ENCODE assay signal across 31 mouse cellular contexts in the genomic region with DNA sequence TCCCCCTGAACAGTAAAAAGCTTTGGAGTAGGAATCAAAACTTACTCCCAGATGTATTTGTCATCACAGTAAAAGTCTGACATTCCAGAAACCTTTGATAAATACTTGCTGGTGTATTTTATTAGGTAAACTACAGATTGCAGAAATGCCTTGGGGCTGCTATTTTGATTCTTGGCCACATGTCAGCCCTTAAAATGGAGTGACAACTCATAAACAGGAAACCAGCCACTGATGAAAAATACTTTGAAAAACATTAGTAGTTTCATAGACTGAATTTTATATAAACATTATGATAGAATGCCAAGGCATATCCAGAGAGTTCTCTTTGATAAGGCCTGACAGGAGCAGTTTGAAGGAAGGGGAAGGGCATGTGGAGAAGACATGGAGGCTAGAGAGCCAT. TPM values are rescaled to one million over a fixed set of nuclear protein-coding genes. Genes with fewer than 3 reads are reported as not detected.
DNase-seq lines count a peak whose midpoint lies in the region; ATAC-seq and TF ChIP-seq lines count a peak whose summit lies in the region.
"Had no signal": no experiment of that assay in that cellular context is flagged by ENCODE, and none has a peak within 500 bp of the region (broad histone marks: within the 10 kb centered on the region; RNA-seq: fewer than 3 reads in every experiment).

No protein-coding gene starts in this region.

- no peaks in the 10 kb centered on the region for H3K9me3 ChIP-seq in lung, embryonic 14.5 days (ENCODE audit: low read depth, low read length)
- H3K9me3 ChIP-seq: embryonic facial prominence, embryonic 10.5 days; embryonic facial prominence, embryonic 13.5 days; forebrain, embryonic 12.5 days; forebrain, embryonic 15.5 days; heart, embryonic 12.5 days; heart, embryonic 15.5 days had no signal

- DNase-seq in gastrocnemius, adult 2 months = no peak
- no peak for DNase-seq in gastrocnemius, postnatal 4 days (ENCODE audit: low spot score in 2 of 2)
- peak; percentile 42 for DNase-seq in lung, embryonic 14.5 days
- DNase-seq in lung, postnatal 14 days = no peak
- DNase-seq in lung, postnatal 10 days = peak; percentile 45
- no peak for DNase-seq in lung, adult 2 months
- DNase-seq in kidney, adult 8-10 months = no peak
- DNase-seq: adrenal gland, adult 2 months; adrenal gland, postnatal 14 days; B cell, adult 2 months; cerebellum, adult 11-12 months; cerebellum, adult 8-10 months; cerebellum, postnatal 10 days; cerebellum, postnatal 36 days; embryo, embryonic 11 days; gastrocnemius, postnatal 10 days; gastrocnemius, postnatal 36 days; heart, postnatal 10 days; heart, postnatal 4 days had no signal

- no peak for TF ChIP-seq POLR2A in lung, adult 2 months (IDR thresholded peaks at IDR 0.05; ENCODE audit: borderline replicate concordance, extremely low read depth, low read depth, low read length)

- no peak for TF ChIP-seq CTCF in gastrocnemius, adult 2 months (IDR thresholded peaks at IDR 0.05)
- no peak for TF ChIP-seq CTCF in lung, embryonic 14.5 days (IDR thresholded peaks at IDR 0.05; ENCODE audit: low read depth)
- no peak for TF ChIP-seq CTCF in lung, adult 2 months (IDR thresholded peaks at IDR 0.05; ENCODE audit: insufficient read depth, low read length)

- no peak; the same call in 1 of the 2 replicates for ATAC-seq in lung, embryonic 14.5 days (ENCODE audit: insufficient read depth)
- ATAC-seq: forebrain, embryonic 15.5 days; hindbrain, postnatal 0 days had no signal

- no peak overlapping the region for H3K4me2 ChIP-seq in lung, embryonic 14.5 days
- H3K4me2 ChIP-seq: embryonic facial prominence, embryonic 13.5 days; forebrain, embryonic 12.5 days; forebrain, embryonic 15.5 days; heart, embryonic 12.5 days; heart, embryonic 15.5 days; hindbrain, embryonic 14.5 days had no signal

- intact Hi-C loops in gastrocnemius, adult 2 months (cut with DNase I) = no loop called here

- H3K36me3 ChIP-seq in lung, embryonic 14.5 days (ENCODE audit: insufficient read depth) = no peaks in the 10 kb centered on the region
- H3K36me3 ChIP-seq: embryonic facial prominence, embryonic 10.5 days; embryonic facial prominence, embryonic 13.5 days; forebrain, embryonic 12.5 days; forebrain, embryonic 15.5 days; G1E; heart, embryonic 12.5 days; heart, embryonic 15.5 days had no signal

- H3K27ac ChIP-seq in gastrocnemius, adult 2 months = peak overlapping the region; percentile 58
- H3K27ac ChIP-seq in lung, embryonic 14.5 days (ENCODE audit: low read depth) = no peak overlapping the region
- peak overlapping the region; percentile 16 for H3K27ac ChIP-seq in brown adipose tissue, adult 24 weeks (replicated peaks; ENCODE audit: low read depth, low read length)
- H3K27ac ChIP-seq: embryonic facial prominence, embryonic 10.5 days; embryonic facial prominence, embryonic 13.5 days; forebrain, embryonic 12.5 days; forebrain, embryonic 15.5 days; heart, embryonic 15.5 days; hindbrain, embryonic 14.5 days; hindbrain, postnatal 0 days had no signal

- H3K9ac ChIP-seq in lung, embryonic 14.5 days = no peak overlapping the region
- H3K9ac ChIP-seq: embryonic facial prominence, embryonic 13.5 days; forebrain, embryonic 12.5 days; forebrain, embryonic 15.5 days; heart, embryonic 12.5 days; heart, embryonic 15.5 days; hindbrain, embryonic 14.5 days had no signal

- no peaks in the 10 kb centered on the region for H3K4me1 ChIP-seq in lung, embryonic 14.5 days (ENCODE audit: insufficient read depth)
- H3K4me1 ChIP-seq in lung, adult 2 months (ENCODE audit: control insufficient read depth, insufficient read depth, low read length) = peaks cover 3% of the 10 kb centered on the region; the same call in 1 of the 2 replicates
- peaks cover 18% of the 10 kb centered on the region for H3K4me1 ChIP-seq in brown adipose tissue, adult 24 weeks (ENCODE audit: control insufficient read depth, insufficient read depth, insufficient read length, low read length)
- H3K4me1 ChIP-seq: embryonic facial prominence, embryonic 10.5 days; forebrain, embryonic 12.5 days; forebrain, embryonic 15.5 days; heart, embryonic 12.5 days had no signal

- H3K27me3 ChIP-seq in lung, embryonic 14.5 days (ENCODE audit: insufficient read depth, low read length) = no peaks in the 10 kb centered on the region
- H3K27me3 ChIP-seq: CH12.LX; embryonic facial prominence, embryonic 13.5 days; forebrain, embryonic 12.5 days; forebrain, embryonic 15.5 days; heart, embryonic 12.5 days; heart, embryonic 15.5 days had no signal

- no peak overlapping the region for H3K4me3 ChIP-seq in gastrocnemius, adult 2 months
- no peak overlapping the region for H3K4me3 ChIP-seq in lung, embryonic 14.5 days (ENCODE audit: low read depth, low read length)
- H3K4me3 ChIP-seq in lung, adult 2 months (replicated peaks; ENCODE audit: extremely low read depth, low read depth, low read length) = no peak overlapping the region
- no peak overlapping the region for H3K4me3 ChIP-seq in brown adipose tissue, adult 24 weeks (ENCODE audit: insufficient read depth, low read depth, low read length)
- H3K4me3 ChIP-seq: embryonic facial prominence, embryonic 10.5 days; embryonic facial prominence, embryonic 13.5 days; erythroblast, embryonic 14.5 days; forebrain, embryonic 12.5 days; forebrain, embryonic 15.5 days; heart, embryonic 12.5 days; heart, embryonic 15.5 days had no signal

RNA-seq across cellular contexts. Expression of gene Xdh, which starts 26.1 kb away (rescaled TPM):
- total RNA-seq in gastrocnemius, adult 2 months (2021) = 10 to 100 TPM; 54.9 to 72.1 TPM
- 1 to 10 TPM; 5.6 to 7.6 TPM for total RNA-seq in gastrocnemius, postnatal 4 days (2021)
- 1.2 and 1.7 TPM in 2 replicates for polyA plus RNA-seq in lung, embryonic 14.5 days (2014; fragmentation: Nextera tagmentation; extraction: Ambion mirVana)
- 141 and 150 TPM in 2 replicates for polyA plus RNA-seq in lung, adult 2 months (2012; rRNA removed)
- polyA plus RNA-seq in brown adipose tissue, adult 24 weeks (2012; ENCODE audit: insufficient read depth, insufficient read length, missing spikeins) = 46.7 and 49.3 TPM in 2 replicates
- polyA plus RNA-seq: G1E had no signal

Comparison
In these comparisons a context has a peak if more than half of its experiments do, and no peak if none do; other contexts are left out.
1. DNase-seq: peak in lung, embryonic 14.5 days (single experiment) and lung, postnatal 10 days (single experiment); none in gastrocnemius, adult 2 months (single experiment), gastrocnemius, postnatal 4 days (0 of 2), lung, postnatal 14 days (single experiment), lung, adult 2 months (single experiment) and kidney, adult 8-10 months (0 of 2).
2. RNA of gene Xdh, which starts 26.1 kb away (polyA plus RNA-seq): 141 to 150 TPM in lung, adult 2 months and 46.7 to 49.3 TPM in brown adipose tissue, adult 24 weeks; 1.2 to 1.7 TPM in lung, embryonic 14.5 days; every median in the first group is over 10 times any median in the second.